Mouse (Mus musculus) limb, embryonic 11.5 days (tissue): ENCODE data around the gene Mrgpra1. TPM values are rescaled to one million over a fixed set of nuclear protein-coding genes. Genes with fewer than 3 reads are reported as not detected.
"Not testable (repeated sequence)": the region's sequence is repeated elsewhere in the genome, so short reads cannot be mapped to it uniquely, and the experiment has no call there.

Source experiments
- ATAC-seq: fragments of 200-750 bp; cut with Nextera tagmentation; 2 replicates; pipeline ENCODE4 v1.8.0; 2017; ENCODE audit warnings: low read depth; ENCODE audit not compliant: insufficient number of reproducible peaks, low FRiP score, low TSS enrichment
- DNase-seq: peaks from one replicate; pipeline ENCODE4 v3.0.0-alpha.2; 2015; ENCODE audit warnings: low spot score
- H3K27ac ChIP-seq: fragments of 300-500 bp; sonication (generic); replicated peaks from 2 replicates; pipeline ENCODE4 v1.5.1; 2014; ENCODE audit warnings: low read depth, mild to moderate bottlenecking, low read length
- H3K27me3 ChIP-seq: fragments of 300-500 bp; sonication (generic); 2 replicates; pipeline ENCODE4 v1.6.1; 2014; ENCODE audit warnings: mild to moderate bottlenecking, low read length, mixed read lengths; ENCODE audit not compliant: control insufficient read depth, insufficient read depth
- H3K36me3 ChIP-seq: fragments of 300-500 bp; sonication (generic); 2 replicates; pipeline ENCODE4 v1.6.1; 2014; ENCODE audit warnings: mild to moderate bottlenecking, low read length, moderate library complexity, mixed read lengths; ENCODE audit not compliant: control insufficient read depth, insufficient read depth
- H3K4me1 ChIP-seq: fragments of 300-500 bp; sonication (generic); 2 replicates; pipeline ENCODE4 v1.6.1; 2014; ENCODE audit warnings: low read length, mixed read lengths; ENCODE audit not compliant: control insufficient read depth, insufficient read depth
- H3K4me2 ChIP-seq: fragments of 300-500 bp; sonication (generic); 2 replicates; pipeline ENCODE4 v1.6.1; 2014; ENCODE audit warnings: low read depth, mild to moderate bottlenecking, moderate library complexity; ENCODE audit not compliant: severe bottlenecking
- H3K4me3 ChIP-seq: fragments of 300-500 bp; sonication (generic); 2 replicates; pipeline ENCODE4 v1.5.1; 2014; ENCODE audit warnings: low read depth, low read length
- H3K9ac ChIP-seq: fragments of 300-500 bp; sonication (generic); 2 replicates; pipeline ENCODE4 v1.6.1; 2014; ENCODE audit warnings: mild to moderate bottlenecking, low read length
- H3K9me3 ChIP-seq: fragments of 300-500 bp; sonication (generic); 2 replicates; pipeline ENCODE4 v1.6.1; 2016; ENCODE audit warnings: low read length; ENCODE audit not compliant: control insufficient read depth
- WGBS: fragments of 180-500 bp; shearing (Covaris S2); extraction: QIAGEN DNeasy Blood & Tissue Kit; methylation state at CpG from one replicate; pipeline ENCODE4 v1.1.7; 2014; 5-methylcytosine and 5-hydroxymethylcytosine counted together
- polyA plus RNA-seq: library from polyadenylated mRNA; unstranded; fragments of >200 nt; fragmentation: Nextera tagmentation; extraction: Ambion mirVana; gene quantifications from 2 replicates; pipeline ENCODE4 v1.2.1, GENCODE M21; 2014

The Mrgpra1 gene
- polyA plus RNA-seq = not detected in 2 replicates

DNA sequence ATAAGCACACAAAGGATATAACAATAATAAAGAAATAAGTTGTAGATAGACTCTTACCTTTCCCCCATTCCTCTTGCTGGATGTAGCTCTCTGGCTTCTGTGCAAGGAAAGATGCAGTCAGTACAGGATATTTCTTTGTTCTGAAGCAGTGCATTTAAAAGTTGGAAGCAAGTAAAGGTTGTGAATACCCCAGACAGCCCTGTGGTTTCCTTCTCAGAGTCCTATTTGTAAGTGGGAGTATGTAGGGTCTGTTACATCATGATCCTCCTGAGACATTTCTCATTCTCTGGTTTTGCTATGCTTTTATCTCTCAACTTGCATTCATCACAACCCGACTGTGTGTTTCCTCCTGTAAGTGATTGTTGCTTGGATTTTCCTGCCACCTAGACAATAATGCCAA is at the start of gene Mrgpra1:
TSS of gene Mrgpra1 (minus strand) at position 101 of the 400 bp plus-strand sequence.
- 86% methylated on average over 1 of the region's 1 CpGs for WGBS
- ATAC-seq (no peak), DNase-seq (no peak)
- H3K9ac ChIP-seq = no peak within 1 kb of the TSS
- no peaks in the 10 kb centered on the region for H3K36me3 ChIP-seq
- no peak within 1 kb of the TSS for H3K4me2 ChIP-seq
- no peaks in the 10 kb centered on the region for H3K4me1 ChIP-seq
- H3K27ac ChIP-seq = no peak within 1 kb of the TSS
- H3K27me3 ChIP-seq = no peaks in the 10 kb centered on the region
- no peak within 1 kb of the TSS for H3K4me3 ChIP-seq
- peaks cover 13% of the 10 kb centered on the region for H3K9me3 ChIP-seq

DNA sequence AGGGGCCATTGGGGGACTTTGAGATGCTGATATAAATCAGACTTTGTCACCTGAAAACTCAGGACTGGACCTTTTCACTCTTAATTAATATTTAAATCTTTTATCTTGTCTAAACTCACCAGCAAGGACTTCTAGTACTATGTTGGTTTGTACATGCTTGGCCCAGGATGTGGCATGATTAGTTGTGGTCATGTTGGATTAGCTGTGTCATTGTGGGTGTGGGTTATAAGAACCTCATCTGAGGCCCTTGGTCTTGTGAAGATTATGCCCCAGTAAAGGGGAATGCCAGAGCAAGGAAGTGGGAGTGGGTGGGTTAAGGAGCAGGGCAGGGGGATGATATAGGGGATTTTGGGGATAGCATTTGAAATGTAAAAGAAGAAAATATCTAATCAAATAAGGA is 47.1 kb upstream of the Mrgpra1 start:
- no peaks in the 10 kb centered on the region for H3K36me3 ChIP-seq
- H3K4me3 ChIP-seq = no peak overlapping the region
- no peak overlapping the region for H3K27ac ChIP-seq
- peaks cover 3% of the 10 kb centered on the region; the same call in 1 of the 2 replicates for H3K9me3 ChIP-seq
- H3K4me2 ChIP-seq = no peak overlapping the region
- DNase-seq = no peak
- no peaks in the 10 kb centered on the region for H3K27me3 ChIP-seq
- no peaks in the 10 kb centered on the region for H3K4me1 ChIP-seq
- no peak for ATAC-seq
- no peak overlapping the region for H3K9ac ChIP-seq

GRCm38 (mm10) chr7:47348421-47348820 is 5.6 kb downstream of the Mrgpra1 start:
- no peak overlapping the region for H3K27ac ChIP-seq
- no peaks in the 10 kb centered on the region for H3K36me3 ChIP-seq
- peaks cover 7% of the 10 kb centered on the region; the same call in 1 of the 2 replicates for H3K9me3 ChIP-seq
- no peaks in the 10 kb centered on the region for H3K27me3 ChIP-seq
- ATAC-seq (no peak), DNase-seq (no peak)
- no peak overlapping the region for H3K4me3 ChIP-seq
- H3K4me2 ChIP-seq = no peak overlapping the region
- 73% methylated on average over 3 of the region's 3 CpGs for WGBS
- H3K9ac ChIP-seq = no peak overlapping the region
- H3K4me1 ChIP-seq = no peaks in the 10 kb centered on the region

DNA sequence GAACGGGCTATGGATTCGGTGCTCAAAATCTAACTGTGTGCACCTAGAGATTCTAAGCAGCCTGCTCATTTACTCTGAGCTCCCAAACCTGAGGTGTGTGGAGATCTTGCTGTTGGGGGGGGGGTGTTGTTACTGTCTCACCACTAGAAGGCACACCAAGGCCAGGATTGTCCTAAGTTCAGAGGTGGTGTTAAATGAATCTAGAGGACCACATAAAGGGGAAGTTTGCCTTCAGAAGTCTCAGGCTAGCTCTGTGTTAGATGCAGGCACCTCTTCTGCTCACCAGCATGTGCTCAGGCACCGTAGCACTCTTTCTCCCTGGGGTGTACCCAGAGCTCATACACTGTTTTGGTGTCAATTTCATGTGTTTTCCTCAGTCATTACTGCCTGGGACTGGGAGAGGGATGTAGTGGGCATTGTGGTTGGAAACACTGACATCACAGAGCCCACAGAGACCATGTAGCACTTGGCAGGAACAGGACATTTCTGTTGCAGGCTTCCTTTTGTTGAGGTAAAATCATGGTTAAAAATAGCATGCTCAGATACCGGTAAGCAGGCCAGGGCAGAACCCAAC is 8.0 kb downstream of the Mrgpra1 start:
- H3K4me3 ChIP-seq = no peak overlapping the region
- no peaks in the 10 kb centered on the region for H3K27me3 ChIP-seq
- WGBS = 86% methylated on average over 4 of the region's 4 CpGs
- no peak overlapping the region for H3K27ac ChIP-seq
- H3K9ac ChIP-seq = no peak overlapping the region
- H3K9me3 ChIP-seq = peaks cover 7% of the 10 kb centered on the region; the same call in 1 of the 2 replicates
- no peak for DNase-seq
- H3K4me1 ChIP-seq = no peaks in the 10 kb centered on the region
- no peaks in the 10 kb centered on the region for H3K36me3 ChIP-seq
- no peak overlapping the region for H3K4me2 ChIP-seq
- no peak for ATAC-seq

DNA sequence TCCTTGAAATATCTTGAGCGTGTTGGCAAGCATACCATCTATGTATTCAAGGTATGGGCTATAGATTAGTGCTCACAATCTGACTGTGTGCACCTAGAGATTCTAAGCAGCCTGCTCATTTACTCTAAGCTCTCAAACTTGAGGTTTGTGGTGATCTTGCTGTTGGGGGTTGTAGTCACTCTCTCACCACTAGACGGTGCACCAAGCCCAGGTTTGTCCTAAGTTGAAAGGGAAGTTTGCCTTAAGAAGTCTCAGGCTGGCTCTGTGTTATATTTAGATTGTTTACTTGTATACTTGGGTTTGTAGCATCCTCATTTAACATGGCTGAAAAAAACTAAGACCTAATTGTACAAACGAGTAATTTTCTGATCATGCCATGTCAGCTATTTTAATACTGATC is 12.2 kb downstream of the Mrgpra1 start:
- H3K9ac ChIP-seq, H3K27me3 ChIP-seq, H3K4me3 ChIP-seq, DNase-seq, H3K36me3 ChIP-seq, H3K4me2 ChIP-seq, H3K27ac ChIP-seq, H3K9me3 ChIP-seq, ATAC-seq, H3K4me1 ChIP-seq: not testable (repeated sequence)
- WGBS = 84% methylated on average over 3 of the region's 3 CpGs

DNA sequence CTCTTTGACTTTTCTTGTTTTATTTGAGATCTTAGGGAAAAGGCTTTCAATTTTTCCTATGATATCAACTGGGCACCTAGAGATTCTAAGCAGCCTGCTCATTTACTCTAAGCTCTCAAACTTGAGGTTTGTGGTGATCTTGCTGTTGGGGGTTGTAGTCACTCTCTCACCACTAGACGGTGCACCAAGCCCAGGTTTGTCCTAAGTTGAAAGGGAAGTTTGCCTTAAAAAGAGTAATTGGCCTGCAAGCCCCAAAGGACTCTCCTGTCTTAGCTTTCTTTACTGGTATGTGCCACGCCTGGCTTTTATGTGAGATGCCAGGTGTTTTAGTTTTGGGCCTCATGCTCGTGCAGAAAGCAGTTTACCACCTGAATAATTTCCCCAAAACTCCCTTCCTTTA is 12.7 kb downstream of the Mrgpra1 start:
- not testable (repeated sequence) for H3K4me2 ChIP-seq, H3K9me3 ChIP-seq, DNase-seq, H3K9ac ChIP-seq, H3K4me3 ChIP-seq, H3K36me3 ChIP-seq, H3K27ac ChIP-seq, ATAC-seq, H3K4me1 ChIP-seq, H3K27me3 ChIP-seq
- WGBS = 68% methylated on average over 3 of the region's 3 CpGs

GRCm38 (mm10) chr7:47318299-47318698 is 35.7 kb downstream of the Mrgpra1 start:
- Histone ChIP-seq H3K9ac (no peak overlapping the region), H3K4me3 (no peak overlapping the region), H3K9me3 (peaks cover under 1% of the 10 kb centered on the region; the same call in 1 of the 2 replicates), H3K27ac (no peak overlapping the region), H3K27me3 (no peaks in the 10 kb centered on the region), H3K36me3 (no peaks in the 10 kb centered on the region), H3K4me2 (no peak overlapping the region), H3K4me1 (no peaks in the 10 kb centered on the region)
- ATAC-seq (no peak), DNase-seq (no peak)
- WGBS = 68% methylated on average over 1 of the region's 1 CpGs

- H3K4me3 ChIP-seq = no peak overlapping the region
- H3K27ac ChIP-seq = no peak overlapping the region
- DNase-seq = no peak
- H3K9ac ChIP-seq = no peak overlapping the region
- H3K4me1 ChIP-seq = no peaks in the 10 kb centered on the region
- ATAC-seq = no peak
- H3K9me3 ChIP-seq = peaks cover 8% of the 10 kb centered on the region; the same call in 1 of the 2 replicates
- H3K27me3 ChIP-seq = no peaks in the 10 kb centered on the region
- H3K4me2 ChIP-seq = no peak overlapping the region
- no peaks in the 10 kb centered on the region for H3K36me3 ChIP-seq
- 39% methylated on average over 4 of the region's 4 CpGs for WGBS
Measured at GRCm38 (mm10) chr7:47312289-47312688, 41.8 kb downstream of the Mrgpra1 start.

DNA sequence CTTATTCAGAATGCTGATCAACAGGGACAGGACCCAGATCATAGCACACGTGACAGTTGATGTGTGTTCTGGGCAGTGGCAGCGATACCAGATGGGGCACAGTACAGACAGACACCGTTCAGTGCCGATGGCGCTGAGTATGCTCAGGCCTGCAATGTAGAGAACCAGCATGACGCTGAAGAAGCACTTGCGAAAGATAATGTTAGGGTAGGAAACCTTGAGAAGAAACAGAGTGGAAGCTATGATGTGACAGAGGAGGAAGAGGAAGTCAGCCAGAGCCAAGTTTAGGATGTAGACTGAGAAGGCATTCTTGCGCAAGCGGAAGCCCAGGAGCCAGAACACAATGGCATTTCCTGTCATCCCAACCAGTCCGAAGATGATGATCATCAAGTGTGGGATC is 44.2 kb downstream of the Mrgpra1 start:
- Histone ChIP-seq H3K4me1 (no peaks in the 10 kb centered on the region), H3K27me3 (no peaks in the 10 kb centered on the region), H3K4me2 (no peak overlapping the region), H3K36me3 (no peaks in the 10 kb centered on the region), H3K27ac (no peak overlapping the region), H3K4me3 (no peak overlapping the region), H3K9ac (no peak overlapping the region), H3K9me3 (peaks cover 8% of the 10 kb centered on the region; the same call in 1 of the 2 replicates)
- 92% methylated on average over 10 of the region's 10 CpGs for WGBS
- no peak for ATAC-seq
- no peak for DNase-seq
